Mouse (Mus musculus) kidney, adult 9 months (tissue): ENCODE results near the gene Sbf2.
"Not testable (repeated sequence)": the region's sequence is repeated elsewhere in the genome, so short reads cannot be mapped to it uniquely, and the experiment has no call there.

Source experiments
- DNase-seq: peaks from one replicate; pipeline ENCODE4 v3.0.0; 2022

The Sbf2 gene

GRCm38 (mm10) chr7:110614133-110615063, at the start of gene Sbf2:
TSS of gene Sbf2 (minus strand) at chr7:110614922.
- DNase-seq = peak; percentile 89

DNA sequence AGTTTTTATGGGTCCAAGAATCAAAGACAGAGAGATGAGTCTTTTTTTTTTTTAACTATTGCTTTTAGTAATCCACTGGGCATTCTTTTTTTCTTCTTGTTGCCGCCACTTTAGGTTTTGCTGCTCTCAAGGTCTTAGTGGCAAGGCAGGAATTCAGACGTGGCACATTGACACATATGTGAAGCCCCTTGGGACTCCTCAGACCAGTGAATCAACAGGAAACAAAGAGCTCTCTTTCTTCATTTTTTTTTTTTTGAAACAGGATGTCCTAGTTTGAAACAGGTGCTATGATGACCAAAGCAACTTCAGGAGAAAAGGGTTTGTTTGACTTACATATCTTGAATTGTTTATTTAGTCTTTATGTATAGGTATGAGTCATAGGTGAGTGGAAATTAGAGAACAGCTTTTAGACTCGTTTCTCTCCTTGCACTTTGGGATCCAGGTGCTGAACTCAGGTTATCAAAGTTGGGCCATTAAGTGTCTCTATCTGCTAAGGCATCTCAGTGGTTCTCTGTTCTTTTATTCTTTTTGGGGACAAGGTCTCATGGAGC, 43.7 kb upstream of the Sbf2 start:
- DNase-seq = no peak

DNA sequence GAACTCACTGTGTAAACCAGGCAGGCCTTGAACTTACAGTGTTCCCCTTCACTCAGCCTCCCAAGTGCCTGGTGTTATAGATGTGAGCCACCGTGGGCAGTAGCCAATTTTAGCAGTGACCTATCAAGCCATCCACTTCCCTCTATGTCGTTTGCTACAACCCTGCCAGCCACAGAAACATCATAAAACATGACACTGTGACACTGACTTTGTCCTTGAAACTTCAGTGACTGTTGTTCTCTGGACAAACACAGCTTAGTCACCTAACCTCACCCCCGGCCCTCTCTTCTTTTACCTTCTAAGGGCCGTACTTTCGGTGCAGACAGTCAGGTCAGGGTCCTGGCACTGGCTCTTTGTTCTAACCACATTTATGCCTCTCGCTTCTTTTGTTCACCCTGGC, 41.2 kb upstream of the Sbf2 start:
- no peak for DNase-seq

GRCm38 (mm10) chr7:110655230-110655629, 40.5 kb upstream of the Sbf2 start:
- DNase-seq = no peak

DNA sequence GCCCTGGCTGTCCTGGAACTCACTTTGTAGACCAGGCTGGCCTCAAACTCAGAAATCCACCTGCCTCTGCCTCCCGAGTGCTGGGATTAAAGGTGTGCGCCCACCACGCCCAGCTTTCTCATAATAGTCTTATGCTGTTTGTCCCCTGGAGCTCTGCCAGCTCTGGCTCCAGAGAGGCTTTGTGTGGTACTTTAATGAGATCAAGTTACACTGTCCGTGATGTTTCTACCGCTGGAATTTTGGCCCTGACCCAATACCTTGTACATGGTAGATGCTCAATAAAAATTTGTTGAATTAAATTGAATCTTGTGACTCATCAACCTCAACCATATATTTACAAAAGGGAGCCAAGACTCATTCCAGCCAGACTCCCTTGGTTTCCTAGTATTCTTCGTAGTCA, 36.4 kb upstream of the Sbf2 start:
- DNase-seq = peak; percentile 80

- DNase-seq = peak; percentile 62
Observed at GRCm38 (mm10) chr7:110650491-110650890, 35.8 kb upstream of the Sbf2 start.

GRCm38 (mm10) chr7:110649133-110649987, 34.6 kb upstream of the Sbf2 start:
- no peak for DNase-seq

DNA sequence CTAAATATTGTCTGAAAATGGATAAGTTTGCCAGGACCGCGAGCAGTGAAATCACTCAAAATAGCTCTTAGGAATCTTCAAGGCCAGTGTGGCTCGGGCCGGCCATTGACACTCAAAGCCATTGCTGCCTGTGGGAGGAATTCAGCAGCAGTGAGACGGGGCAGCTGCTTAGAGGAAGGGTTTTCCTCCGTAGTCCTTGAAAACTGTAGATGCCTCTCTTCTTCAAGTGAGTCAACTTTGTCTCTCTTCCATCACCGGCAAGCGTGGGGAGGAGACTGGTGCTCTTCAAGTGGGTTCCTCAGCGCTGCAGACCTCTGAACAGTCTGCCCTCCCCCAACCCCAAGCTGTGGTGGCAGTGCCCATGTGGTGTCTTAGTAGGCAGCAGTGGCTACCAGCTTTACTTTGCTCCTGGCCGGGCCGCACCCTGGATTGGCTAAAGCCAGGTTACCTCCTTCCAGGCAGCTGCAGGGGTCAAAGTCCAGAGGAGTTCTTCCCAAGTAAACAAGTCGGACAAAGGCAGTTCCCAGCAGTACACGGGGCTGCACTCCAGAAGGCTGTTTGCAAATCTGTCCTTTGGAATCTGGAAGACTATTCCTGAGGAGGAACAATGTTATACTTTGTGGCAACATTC, 33.8 kb upstream of the Sbf2 start:
- peak; percentile 97 for DNase-seq

GRCm38 (mm10) chr7:110647559-110648454, 33.1 kb upstream of the Sbf2 start:
- DNase-seq = peak; percentile 74

DNA sequence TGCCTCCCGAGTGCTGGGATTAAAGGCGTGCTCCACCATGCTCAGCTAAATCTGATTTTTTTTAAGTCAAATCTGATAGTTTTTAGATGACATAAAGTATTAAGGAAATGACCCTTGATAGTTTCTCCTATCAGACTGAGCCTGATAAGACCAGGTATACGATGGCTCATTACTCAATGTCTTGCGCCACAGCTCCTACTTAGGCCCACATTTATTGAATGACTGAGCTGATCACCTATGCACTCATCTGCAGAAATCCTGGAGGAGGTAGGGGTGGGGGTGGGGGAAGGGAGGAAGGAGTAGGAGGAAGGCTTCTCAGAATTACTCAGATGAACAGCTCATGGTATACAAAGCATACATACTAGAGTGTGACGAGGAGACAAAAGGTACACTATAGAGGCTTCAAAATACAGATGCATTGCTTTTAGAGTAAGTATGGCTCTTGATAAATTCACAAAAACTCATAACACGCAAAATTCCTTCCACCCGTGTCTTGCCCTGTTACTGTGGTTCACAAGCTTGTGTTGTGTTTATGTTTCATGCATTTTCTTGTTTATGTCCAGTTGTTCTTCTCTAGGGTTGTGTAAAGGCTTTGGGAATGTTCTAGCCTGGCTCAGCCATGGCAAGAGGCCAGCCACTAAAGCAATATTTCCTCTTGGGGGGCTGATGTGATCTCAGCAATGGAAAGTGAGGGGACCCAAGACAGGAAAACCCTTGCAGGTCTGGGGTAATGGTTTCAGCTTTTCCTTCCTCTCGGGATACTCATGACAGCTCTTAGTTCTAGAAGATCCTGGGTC, 32.1 kb upstream of the Sbf2 start:
- no peak for DNase-seq

GRCm38 (mm10) chr7:110645859-110646258, 31.1 kb upstream of the Sbf2 start:
- DNase-seq = no peak

DNA sequence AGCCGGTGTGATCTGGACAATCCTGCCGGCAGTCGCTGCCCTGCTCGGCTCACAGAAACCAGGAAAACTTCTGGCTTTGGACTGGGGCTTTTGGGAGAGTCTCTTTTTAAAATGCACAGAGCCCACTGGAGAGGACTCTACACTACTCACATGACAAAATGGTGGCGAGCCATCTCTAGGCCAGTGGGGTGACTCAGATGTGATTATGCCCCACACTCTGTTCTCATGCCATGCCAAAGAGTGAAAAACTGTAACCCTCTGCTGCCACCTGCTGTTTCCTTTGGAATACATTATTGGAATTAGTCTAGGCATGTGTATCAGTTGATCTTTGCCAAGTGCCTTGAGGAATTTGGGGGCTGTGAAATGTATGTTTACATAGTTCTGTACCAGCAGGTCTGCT, 30.6 kb upstream of the Sbf2 start:
- DNase-seq = peak; percentile 91

- DNase-seq = not testable (repeated sequence)
Observed at GRCm38 (mm10) chr7:110639958-110640357, 25.2 kb upstream of the Sbf2 start.

DNA sequence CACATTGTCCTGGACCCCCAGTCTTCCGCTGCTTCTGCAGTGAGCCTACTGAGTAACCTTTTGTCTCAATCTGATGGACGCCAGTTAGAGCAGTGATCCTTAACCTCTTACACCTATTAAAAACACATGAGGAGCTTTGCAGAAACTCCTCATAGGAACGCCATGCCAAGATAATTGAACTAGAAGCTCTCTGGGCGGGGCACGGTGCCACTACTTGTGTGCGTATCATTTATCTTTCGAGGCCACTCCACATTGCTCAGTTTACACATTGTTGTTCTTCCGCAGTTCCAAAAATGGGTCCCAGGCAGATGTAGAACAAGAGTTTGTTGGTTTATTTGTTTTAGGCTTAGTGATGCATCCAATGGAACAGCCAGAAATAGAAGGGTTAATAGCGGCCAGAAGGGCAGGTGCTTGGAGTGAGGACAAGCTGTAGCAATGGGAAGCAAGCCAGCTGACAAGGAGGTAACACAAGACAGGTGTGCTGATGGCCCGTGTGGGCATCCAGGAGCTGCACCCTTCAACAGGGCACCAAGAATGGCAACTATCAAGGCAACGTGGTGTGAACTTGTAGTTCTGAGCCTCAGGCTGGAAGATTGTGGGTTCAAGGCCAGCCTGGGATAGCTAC, 24.7 kb upstream of the Sbf2 start:
- DNase-seq = peak; percentile 82

DNA sequence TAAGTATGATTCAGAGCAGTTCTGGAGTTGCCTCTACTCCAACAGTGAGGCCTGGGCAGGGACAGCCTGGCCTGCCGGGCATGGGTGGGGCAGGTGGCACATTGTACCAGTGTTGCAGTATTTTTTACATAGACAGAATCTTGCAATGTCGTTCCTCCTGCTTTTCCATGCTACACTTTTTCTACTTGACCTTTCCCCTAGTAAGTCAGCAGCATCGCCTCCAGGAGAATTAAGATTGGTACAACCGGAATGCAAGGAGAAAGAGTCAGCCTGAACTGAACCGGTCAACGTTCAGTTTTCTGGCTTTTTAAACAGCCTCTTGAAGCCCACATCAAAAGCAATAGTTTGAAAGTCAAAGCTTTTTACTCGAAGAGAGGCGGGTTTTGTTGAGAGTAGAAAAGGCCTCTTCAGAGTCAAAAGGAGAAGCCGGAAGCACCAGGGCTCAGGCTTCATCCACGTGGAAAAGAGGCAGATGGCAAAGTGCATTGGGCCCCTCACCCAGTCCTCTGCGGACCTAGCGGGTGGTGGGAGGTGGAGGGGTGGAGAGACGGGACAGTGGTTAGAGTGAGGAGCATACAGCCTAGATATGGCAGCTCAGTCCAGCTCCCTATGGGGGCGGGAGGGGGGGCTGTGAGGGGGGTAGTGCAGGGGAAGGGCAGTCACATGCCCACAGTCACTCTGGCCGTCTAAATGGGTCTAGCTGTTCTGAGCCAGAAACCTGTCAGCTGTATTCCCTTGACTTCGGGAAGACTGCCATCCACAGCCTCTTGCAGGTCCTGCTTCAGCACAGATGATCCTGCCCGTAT, 23.8 kb upstream of the Sbf2 start:
- peak; percentile 72 for DNase-seq

- peak; percentile 54 for DNase-seq
Observed at GRCm38 (mm10) chr7:110636559-110636958, 21.8 kb upstream of the Sbf2 start.

DNA sequence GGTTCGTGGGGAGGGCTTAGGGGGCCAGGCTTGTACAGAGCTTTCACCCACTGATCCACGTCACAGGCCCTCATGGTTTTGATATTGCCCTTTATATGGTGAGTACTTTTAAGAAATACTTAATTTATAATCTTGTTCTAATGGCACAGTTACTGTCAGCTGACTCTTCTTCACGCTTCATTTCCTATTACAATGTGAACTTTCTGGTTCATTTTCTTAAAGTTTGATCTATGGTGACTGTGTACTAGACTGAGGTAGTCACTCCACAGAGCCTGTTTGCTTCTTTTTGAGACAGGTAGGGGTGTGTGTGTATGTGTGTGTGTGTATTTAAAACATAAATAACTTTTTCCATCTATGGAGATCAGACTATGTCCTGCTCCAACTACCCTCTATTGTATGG, 21.2 kb upstream of the Sbf2 start:
- DNase-seq = peak; percentile 75

- peak; percentile 65 for DNase-seq
Observed at GRCm38 (mm10) chr7:110631136-110631888, 16.6 kb upstream of the Sbf2 start.
